Mouse (Mus musculus) small intestine, adult 2 months (tissue): Measurements from ENCODE around the gene Nmb. TPM values are rescaled to one million over a fixed set of nuclear protein-coding genes. Genes with fewer than 3 reads are reported as not detected.

Experiments used
- H3K27ac ChIP-seq: fragments of 200-500 bp; 2 replicates; pipeline ENCODE4 v1.5.1; 2012; ENCODE audit warnings: low read depth, low read length, control low read depth, inconsistent platforms; ENCODE audit not compliant: insufficient read depth
- H3K27me3 ChIP-seq: fragments of 200-500 bp; 2 replicates; pipeline ENCODE4 v1.6.1; 2012; ENCODE audit warnings: mild to moderate bottlenecking, moderate library complexity, low read length, inconsistent platforms; ENCODE audit not compliant: control insufficient read depth, insufficient read depth
- H3K36me3 ChIP-seq: fragments of 200-500 bp; 2 replicates; pipeline ENCODE4 v1.6.1; 2012; ENCODE audit warnings: mild to moderate bottlenecking, low read length, control low read depth, inconsistent platforms; ENCODE audit not compliant: control insufficient read depth, insufficient read depth
- H3K4me1 ChIP-seq: fragments of 200-500 bp; 2 replicates; pipeline ENCODE4 v1.6.1; 2012; ENCODE audit warnings: low read length, inconsistent platforms, mixed read lengths; ENCODE audit not compliant: control insufficient read depth, insufficient read depth, insufficient read length
- H3K4me3 ChIP-seq: fragments of 200-500 bp; 2 replicates; pipeline ENCODE4 v1.5.1; 2012; ENCODE audit warnings: low read depth, mild to moderate bottlenecking, control low read depth, inconsistent platforms, low read length, moderate library complexity
- CTCF ChIP-seq: fragments of 200-500 bp; IDR thresholded peaks from 2 replicates; pipeline ENCODE4 v1.5.1; 2012; ENCODE audit warnings: low read depth, mild to moderate bottlenecking, control low read depth, inconsistent platforms, low read length, moderate library complexity, mixed read lengths; ENCODE audit not compliant: insufficient replicate concordance, insufficient read length; ENCODE audit errors: extremely low read depth
- POLR2A ChIP-seq: fragments of 200-500 bp; IDR thresholded peaks from 2 replicates; pipeline ENCODE4 v1.6.1; 2012; ENCODE audit warnings: low read depth, mild to moderate bottlenecking, control low read depth, inconsistent platforms, low read length, moderate library complexity
- WGBS: fragments of 180-500 bp; shearing (Covaris S2); methylation state at CpG from one replicate; pipeline ENCODE4 v1.1.7; 2018; 5-methylcytosine and 5-hydroxymethylcytosine counted together
- polyA plus RNA-seq: library from polyadenylated mRNA; depleted of rRNA; stranded (reverse); fragments of >200 nt; gene quantifications from 2 replicates; pipeline ENCODE4 v1.2.3, GENCODE M21; 2012

Gene Nmb
- polyA plus RNA-seq, 1 experiment: 2.3 TPM

DNA sequence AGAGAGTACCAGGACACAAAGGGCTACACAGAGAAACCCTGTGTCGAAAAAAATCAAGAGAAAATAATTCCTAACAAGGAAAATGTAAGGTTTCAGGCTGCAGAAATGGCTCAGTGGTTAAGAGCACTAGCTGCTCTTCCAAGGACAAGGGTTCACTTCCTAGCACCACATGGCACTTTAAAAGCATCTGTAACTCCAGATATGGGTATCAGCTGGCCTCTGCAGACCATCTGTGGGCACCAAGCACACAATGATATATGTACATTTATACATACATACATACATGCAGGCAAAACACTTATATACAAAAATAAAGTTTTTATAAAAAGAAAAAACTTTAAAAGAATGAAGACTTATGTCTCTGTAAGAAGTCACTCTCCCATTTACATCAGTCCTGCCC is 31.0 kb upstream of the Nmb start:
- TF ChIP-seq POLR2A (no peak), CTCF (no peak)
- H3K27ac ChIP-seq: no peak overlapping the region
- H3K27me3 ChIP-seq: no peaks in the 10 kb centered on the region
- 95% methylated on average over 1 of the region's 1 CpGs for WGBS
- H3K4me3 ChIP-seq: no peak overlapping the region
- peaks cover 6% of the 10 kb centered on the region for H3K4me1 ChIP-seq
- H3K36me3 ChIP-seq: peaks cover 33% of the 10 kb centered on the region

DNA sequence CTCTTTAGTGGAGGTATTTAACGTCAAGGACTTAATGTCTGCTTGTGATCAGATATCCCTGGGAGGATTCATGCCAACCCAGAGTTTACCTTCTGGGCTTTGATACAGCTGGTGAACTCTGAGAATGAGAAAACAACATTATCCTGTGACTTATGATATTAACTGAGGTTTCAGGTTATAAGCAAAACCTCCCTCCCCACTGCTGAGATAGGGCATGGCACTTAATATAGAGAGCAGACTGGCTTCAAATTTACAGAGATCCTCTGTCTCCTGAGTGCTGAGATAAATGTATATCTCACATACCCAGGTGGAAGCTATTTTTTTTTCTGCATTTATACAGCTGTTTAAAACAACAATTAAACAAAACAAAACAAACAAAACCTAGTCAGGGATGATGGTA is 27.9 kb upstream of the Nmb start:
- Histone ChIP-seq H3K36me3 (peaks cover 36% of the 10 kb centered on the region), H3K27ac (no peak overlapping the region), H3K27me3 (no peaks in the 10 kb centered on the region), H3K4me3 (no peak overlapping the region), H3K4me1 (no peaks in the 10 kb centered on the region)
- WGBS: 68% methylated on average over 1 of the region's 1 CpGs
- no peak for TF ChIP-seq POLR2A
- no peak for TF ChIP-seq CTCF

DNA sequence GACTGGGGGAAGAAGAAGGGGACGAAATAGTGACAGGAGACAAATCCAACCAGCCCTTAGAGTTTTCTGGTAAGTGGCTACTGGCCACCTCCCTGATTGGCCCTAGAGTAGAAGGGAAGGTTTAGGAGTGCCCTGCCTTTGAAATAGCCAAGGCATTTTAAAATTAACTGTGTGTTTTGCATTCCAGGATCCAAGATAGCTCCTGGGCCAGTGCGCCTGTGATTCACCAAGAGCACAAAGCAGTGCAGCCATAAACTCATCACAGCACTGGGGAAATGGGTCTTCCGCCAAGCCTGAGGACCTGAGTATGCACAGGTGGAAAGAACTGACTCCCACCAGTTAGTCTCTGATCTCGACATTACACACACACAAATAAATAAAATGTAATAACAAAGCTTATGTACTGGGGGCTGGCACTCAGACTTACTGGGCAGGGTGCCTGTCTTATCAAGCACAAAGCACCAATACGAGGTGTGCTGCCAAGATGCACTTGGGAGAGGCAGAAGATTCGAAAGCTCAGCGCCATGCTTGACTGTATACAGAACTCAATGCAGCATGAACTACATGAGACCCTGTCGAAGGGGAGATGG is 26.8 kb upstream of the Nmb start:
- Histone ChIP-seq H3K4me1 (no peaks in the 10 kb centered on the region), H3K36me3 (peaks cover 43% of the 10 kb centered on the region), H3K27me3 (no peaks in the 10 kb centered on the region), H3K27ac (no peak overlapping the region), H3K4me3 (no peak overlapping the region)
- 72% methylated on average over 8 of the region's 8 CpGs for WGBS
- no peak for TF ChIP-seq CTCF
- TF ChIP-seq POLR2A: no peak

DNA sequence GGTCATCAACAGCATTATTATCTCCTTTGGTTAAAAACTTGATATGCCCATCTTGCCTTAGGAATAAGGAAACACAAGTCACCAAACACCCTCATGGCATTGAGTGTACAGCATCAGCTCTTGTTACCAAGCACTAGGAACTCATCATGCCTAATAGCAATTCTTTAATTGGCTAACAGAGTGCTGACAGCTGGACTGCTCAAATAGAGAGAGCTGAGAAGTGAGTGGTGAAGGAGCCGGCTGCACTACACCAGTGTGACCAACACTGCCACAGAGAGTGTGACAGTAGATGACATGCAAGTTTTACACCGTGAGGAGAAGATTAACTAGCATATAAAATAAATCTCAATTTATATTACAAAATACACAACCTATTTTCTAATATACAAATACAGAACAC is 18.3 kb upstream of the Nmb start:
- no peaks in the 10 kb centered on the region for H3K27me3 ChIP-seq
- TF ChIP-seq CTCF (no peak), POLR2A (no peak)
- 83% methylated on average over 2 of the region's 2 CpGs for WGBS
- peaks cover 44% of the 10 kb centered on the region for H3K36me3 ChIP-seq
- peaks cover 2% of the 10 kb centered on the region; the same call in 1 of the 2 replicates for H3K4me1 ChIP-seq
- no peak overlapping the region for H3K4me3 ChIP-seq
- no peak overlapping the region for H3K27ac ChIP-seq

DNA sequence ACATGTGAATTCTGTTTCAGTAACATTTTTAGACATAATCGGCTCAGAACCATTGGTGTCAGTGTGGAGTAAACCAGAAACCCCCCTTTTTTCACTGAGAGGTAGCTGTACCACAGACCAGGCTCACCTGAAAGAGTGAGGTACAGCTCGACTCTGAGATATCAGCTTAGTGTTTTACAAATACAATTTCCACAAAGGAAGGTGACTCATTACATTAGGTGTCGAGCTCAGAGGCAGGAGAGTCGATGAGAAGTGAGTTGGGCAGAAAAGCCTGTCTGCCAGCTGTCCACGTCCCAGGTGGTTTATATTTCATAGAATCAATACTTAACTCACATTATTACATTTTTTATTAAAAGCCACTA is 14.8 kb upstream of the Nmb start:
- 38% methylated on average over 5 of the region's 5 CpGs for WGBS
- no peak overlapping the region for H3K4me3 ChIP-seq
- peaks cover 40% of the 10 kb centered on the region for H3K36me3 ChIP-seq
- peak overlapping the region; percentile 47; the same call in 1 of the 2 replicates for H3K27ac ChIP-seq
- TF ChIP-seq POLR2A (no peak), CTCF (no peak)
- no peaks in the 10 kb centered on the region for H3K27me3 ChIP-seq
- H3K4me1 ChIP-seq: peaks cover 5% of the 10 kb centered on the region

GRCm38 (mm10) chr7:80918982-80919646 is 14.2 kb upstream of the Nmb start:
- peaks cover 5% of the 10 kb centered on the region for H3K4me1 ChIP-seq
- H3K36me3 ChIP-seq: peaks cover 40% of the 10 kb centered on the region
- peak overlapping the region; percentile 47; the same call in 1 of the 2 replicates for H3K27ac ChIP-seq
- H3K4me3 ChIP-seq: no peak overlapping the region
- TF ChIP-seq CTCF (no peak), POLR2A (no peak)
- WGBS: 25% methylated on average over 8 of the region's 8 CpGs
- no peaks in the 10 kb centered on the region for H3K27me3 ChIP-seq

- WGBS: 71% methylated on average over 4 of the region's 4 CpGs
- Histone ChIP-seq H3K4me3 (no peak overlapping the region), H3K36me3 (peaks cover 42% of the 10 kb centered on the region), H3K4me1 (peaks cover 5% of the 10 kb centered on the region), H3K27me3 (no peaks in the 10 kb centered on the region), H3K27ac (no peak overlapping the region)
- TF ChIP-seq POLR2A (no peak), CTCF (no peak)
Observed at GRCm38 (mm10) chr7:80917916-80918465, 13.1 kb upstream of the Nmb start.
